Mouse (Mus musculus) left cerebral cortex, adult 9 months (tissue): ENCODE measurements at regions not wholly inside any gene's neighbourhood (a gene's known extent, or its start where the extent isn't known, plus 50 kb on each side); places are given as distances from the start of the nearest gene placed in this dataset.

Experiments
- DNase-seq, 2 experiments: peaks; one replicate each; pipeline ENCODE4 v3.0.0; 2022; ENCODE audit warnings: low spot score in 2 of 2

DNA sequence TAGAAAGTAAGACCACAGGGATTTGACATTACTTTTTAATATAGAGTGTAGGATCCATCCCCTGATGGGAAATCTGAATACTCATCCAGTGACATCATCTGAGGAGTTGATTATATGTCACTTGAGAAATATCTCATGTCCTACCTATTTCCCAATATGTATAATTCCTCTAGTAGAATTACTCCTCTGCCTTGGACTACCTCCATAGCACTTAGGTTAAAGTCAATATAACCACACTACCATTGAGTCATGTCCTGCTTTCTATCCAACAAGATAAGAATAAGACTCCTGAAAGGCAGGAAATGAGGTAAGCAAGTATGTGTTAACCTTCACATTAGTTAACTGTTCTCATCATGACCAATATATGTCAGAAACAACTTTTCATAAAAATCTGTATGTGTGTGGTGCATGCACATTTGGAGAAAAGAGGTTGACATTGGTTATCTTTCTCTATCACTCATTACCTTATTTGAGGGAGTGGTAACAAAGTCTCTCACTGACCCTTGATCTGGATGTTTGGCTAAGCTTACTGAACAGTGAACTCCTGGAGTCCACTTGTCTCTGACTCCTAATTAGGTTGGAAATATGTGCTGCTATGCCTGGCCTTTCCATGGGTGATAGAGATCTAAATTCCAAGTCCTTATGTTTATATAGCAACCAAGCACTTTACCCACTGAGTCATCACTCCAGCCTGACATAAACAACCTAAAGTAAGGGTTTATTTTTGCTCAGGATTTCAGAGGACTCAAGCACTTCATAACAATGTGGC, 292.0 kb upstream of the Pitrm1 start:
- no peak for DNase-seq

DNA sequence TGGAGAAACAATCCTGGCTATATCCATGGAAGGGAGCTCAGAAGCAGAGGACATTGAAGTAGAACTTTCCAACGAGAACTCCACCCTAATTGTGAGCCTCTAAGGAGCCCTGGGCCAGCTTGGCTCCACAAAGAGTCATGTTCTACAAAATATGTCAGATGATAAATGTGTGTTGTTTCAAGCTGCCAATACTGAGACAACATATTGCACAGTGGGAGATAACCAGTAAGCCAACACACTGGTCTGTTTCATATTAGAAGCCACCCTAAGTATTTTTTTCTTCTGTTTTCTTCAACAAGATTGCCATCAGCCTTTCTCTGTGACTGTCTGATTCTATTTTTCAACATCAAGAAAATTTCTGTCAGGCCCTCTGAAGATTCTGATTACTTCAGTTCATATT, 289.5 kb upstream of the Pitrm1 start:
- DNase-seq = no peak

DNA sequence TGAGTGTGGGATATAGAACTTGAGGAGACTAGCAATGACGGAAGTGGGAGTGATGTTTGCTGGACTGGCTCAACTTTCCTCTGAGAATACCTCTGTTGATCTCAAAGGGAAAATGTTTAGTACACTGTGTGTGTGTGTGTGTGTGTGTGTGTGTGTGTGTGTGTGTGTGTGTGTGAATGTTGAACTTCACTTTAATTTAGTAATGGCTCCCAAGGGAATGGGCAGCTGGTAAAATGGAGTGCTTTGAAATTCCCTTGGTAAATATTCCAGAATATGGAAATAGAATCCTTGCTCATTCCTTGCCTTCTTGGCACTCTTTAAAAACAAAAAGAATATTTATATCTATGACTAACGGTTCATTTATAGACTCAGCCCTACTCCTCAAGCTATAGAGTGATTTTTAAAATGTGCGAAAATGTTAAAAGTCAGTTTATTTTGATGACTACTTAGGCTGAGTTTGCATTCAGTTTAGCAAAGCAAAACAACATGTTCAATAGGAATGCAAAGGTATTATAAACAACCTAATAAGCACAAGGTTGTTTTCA, 287.6 kb upstream of the Pitrm1 start:
- DNase-seq = no peak

DNA sequence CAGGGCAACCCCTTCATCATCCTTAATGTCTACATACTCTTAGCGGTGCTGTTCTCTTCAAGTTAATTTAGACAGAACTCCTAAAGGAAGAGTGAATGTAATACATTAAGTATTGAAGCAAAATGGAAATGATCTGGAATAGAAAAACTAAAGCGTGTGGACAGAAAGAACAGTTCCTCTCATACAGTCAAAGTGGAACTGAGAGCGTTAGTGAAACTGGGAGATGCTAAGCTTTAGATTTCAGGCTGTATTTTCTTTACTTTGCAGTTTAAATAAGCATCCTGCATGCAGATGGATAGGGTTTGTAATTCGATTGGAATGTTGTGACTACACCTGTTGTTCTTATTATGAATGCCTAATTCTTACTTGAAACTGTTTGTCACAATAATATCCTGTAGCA, 286.5 kb upstream of the Pitrm1 start:
- no peak for DNase-seq

DNA sequence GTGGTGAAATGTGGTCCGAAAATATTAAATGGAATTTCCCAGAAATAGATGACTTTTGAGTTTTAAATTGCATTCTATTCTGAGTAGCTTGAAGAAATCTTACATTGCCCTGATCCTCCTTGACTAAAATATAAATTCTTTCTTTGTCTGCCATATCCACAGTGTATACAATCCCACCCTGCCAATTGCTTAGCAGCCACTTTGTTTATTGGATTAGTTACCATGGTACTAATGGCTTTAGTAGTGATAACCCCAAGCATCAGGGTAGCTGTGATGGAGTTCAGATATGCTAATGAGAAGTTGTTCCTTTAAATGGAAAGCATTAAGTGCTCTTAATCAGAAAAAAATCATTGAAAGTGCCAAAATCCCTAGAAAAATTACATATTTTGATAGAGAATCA, 277.4 kb upstream of the Pitrm1 start:
- DNase-seq = no peak

DNA sequence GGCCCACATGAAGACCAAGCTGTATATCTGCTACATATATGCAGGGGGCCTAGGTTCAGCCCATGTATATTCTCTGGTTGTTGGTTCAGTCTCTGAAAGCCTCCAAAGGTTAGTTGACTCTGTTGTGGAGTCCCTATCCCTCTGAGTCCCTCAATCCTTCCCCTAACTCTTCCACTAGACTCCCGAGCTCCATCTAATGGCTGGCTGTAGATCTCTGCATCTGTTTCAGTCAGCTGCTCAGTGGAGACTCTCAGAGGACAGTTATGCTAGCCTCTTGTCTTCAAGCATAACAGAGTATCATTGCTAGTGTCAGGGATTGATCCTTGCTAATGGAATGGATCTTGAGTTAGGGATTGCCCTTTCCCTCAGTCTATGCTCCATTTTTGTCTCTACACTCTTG, 275.0 kb upstream of the Pitrm1 start:
- no peak for DNase-seq

DNA sequence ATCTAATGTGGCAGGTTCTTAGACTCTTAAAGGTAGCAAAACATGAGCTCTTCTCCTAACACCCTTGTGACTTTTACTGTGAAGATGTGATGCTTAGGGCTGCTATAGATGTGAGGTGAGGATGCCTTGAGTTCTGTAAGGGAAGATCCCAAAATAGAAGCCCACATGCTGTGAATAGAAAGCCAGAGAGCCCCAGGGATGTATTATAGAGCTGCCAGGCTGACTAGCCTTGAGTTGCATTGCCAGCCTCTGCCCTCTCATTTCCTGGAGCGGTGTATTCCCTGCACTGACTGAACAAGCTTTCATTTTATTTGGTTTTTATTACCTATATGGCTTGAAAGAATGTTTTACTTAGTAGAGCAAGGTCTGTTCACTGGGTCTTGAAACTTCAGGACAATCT, 267.9 kb upstream of the Pitrm1 start:
- no peak for DNase-seq

DNA sequence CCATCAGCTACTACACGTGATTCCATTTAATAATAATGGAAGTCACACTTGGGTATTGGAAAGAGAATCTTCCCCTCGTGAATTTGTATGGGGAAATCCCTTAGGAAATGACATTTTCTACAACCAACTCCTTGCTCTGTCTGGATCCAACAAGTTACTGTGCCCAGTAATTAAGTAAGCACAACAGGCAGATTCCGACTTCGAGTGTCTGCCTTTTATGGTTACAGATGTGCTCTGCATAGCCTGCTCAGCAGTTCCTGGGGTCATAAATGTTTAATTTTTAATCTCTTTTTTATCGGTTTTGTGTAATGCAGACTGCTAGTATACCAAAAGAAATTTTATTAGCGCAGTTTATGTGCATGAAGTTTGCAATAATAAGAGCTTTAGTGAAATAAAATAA, 259.8 kb upstream of the Pitrm1 start:
- DNase-seq = no peak

DNA sequence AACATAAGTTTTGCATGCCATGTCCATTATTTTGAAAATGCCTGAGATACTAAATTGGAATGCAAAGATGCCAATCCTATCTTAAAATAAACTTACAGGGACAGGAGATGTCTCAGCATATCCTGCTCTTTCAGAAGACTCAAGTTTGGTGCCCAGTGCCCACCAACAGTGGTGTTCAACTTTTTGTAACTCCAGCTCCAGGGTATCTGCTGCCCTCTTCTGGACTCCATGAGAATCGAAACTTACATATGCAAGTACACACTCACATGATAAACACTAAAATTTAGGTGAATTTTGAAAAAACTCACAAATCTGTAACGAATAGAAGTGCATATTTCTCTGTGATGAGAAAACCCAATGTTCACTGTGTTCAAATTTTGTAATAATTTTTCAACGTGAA, 255.9 kb upstream of the Pitrm1 start:
- DNase-seq = no peak

DNA sequence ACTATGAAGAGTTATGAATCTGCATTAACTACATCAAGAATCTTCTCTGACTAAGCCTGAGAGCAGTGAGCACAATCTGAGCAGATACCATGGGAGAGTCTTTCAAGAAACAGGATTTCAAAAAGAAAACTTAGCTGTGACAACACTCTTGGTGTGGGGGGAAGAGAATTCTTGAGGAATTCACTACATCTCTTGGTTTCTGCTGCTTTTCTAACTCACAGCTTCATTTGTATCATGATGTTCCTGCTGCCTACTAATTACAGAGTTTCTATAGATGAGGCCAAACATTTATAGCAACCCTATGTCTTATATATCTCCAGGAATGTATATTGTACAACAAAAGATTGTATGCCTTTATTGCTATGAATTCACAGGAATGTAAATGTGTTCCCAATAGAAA, 242.2 kb upstream of the Pitrm1 start:
- no peak for DNase-seq

DNA sequence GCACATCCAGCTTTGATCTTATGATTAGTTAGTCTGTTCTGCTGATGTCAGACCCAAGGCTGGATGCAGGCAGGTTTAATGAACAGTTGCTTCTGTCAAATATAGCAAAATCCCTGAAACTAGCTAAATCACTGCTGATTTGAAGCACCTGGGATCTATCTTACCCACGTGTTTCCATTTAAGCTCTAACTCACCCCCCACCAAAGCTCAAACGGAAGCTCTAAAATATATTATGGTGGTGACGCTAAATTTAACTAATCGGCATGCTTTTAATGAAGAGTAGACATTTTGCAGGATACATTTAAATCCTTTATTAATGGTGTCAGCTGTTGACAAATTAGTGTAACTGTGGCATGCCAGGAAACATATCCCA, 241.3 kb upstream of the Pitrm1 start:
- DNase-seq = no peak

DNA sequence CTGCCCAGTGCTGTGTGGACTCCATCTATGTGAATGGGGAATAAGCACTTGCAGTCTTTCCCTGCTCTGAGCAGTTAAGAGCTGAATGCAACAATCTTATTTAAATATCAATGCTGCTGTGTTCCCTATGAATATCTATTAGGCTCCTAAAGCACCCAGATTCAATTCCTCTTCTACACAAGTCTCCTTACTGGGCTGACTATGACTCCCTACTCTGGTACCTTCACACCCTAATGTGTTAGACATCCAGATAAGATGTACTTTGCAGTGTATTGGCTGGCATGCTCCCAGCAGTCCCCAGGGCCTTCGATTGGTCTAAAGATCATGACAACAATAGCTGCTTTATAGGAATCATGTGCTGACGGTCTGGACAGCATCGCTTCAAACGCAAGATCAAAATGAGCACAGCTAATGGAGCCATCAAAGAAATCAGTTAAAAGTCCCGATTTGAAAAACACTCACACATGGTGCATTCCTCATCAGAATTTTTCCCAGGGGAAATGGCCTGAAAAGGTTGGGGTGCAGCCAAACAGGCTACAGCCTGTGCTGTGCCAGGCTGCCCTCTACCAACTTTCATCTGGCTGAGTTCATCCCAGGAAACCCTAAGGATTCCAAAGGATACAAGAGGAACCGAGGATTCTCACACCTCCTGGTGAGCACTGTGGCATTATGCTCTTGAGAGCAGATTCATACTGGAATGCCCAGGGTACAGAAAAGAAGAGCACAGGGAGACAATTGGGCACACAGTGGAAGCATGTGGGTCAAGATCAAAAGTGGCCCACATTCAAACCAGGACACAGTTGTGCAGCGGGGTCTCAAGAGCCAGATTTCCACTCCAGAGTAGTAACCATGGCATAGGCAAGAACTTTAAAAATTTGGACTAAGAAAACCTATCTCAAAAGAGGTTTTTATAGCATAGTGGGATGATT, 240.7 kb upstream of the Pitrm1 start:
- no peak for DNase-seq

DNA sequence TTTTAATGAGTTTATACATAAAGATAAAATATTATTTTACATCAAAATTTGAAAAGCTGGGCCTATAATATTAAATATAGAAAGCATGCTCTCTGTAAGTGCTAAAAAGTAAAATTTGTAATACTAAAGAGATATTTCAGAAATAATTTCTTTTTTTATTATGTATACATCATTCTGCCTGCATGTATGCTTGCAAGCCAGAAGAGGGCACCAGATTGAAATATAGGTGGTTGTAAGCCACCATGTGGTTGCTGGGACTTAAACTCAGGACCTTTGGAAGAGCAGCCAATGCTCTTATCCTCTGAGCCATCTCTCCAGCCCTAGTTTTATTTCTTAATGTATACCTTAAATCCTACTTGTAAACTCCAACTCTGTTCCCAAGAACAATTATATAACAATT, 231.7 kb upstream of the Pitrm1 start:
- no peak for DNase-seq

DNA sequence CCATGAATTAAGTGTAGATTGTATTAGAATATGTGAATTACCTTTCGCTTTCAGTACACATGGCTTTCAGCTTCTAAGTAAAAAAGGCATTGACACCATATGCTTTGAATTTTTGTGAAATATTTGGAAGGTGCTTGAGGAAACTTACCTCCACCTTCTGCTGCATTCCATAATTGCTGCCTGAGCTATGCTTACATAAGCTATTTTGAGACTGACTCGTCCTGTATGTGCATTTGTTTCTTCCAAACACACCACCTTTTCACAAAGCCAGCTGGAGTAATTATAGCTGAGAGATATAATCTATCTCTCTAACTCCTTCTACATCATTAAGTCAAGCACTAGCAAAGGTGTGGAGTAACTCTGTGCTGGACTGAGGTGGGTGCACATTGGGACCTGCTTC, 224.0 kb upstream of the Pitrm1 start:
- no peak for DNase-seq

DNA sequence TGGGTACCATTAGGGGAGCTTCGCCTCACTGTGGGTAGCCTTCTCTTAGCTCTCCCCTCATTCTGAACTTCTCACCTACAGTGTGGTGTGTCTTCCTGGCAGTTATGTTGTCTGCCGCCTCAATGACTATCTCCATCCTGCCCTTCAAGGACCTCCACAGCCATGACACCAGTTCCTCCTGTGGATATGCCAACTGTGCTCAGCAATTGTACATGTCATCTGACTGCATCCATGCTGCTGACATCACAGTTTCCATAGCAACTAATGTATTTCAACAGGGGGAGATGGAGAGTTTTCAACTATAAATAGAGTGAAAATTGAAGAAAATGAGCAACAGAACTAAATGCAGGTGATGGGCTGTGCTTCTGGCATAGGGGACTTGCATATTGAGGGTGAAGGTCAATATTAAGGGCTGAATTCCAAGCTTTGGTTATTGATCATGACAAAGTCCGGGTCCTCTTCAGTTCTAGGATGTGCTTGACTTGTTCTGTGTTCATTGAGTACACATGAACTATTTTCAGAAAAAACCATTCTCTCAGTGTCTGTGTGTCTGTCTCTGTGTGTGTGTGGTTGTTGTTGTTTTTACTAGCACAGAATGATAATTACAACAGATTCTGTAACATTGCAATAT, 217.5 kb upstream of the Pitrm1 start:
- DNase-seq = no peak

DNA sequence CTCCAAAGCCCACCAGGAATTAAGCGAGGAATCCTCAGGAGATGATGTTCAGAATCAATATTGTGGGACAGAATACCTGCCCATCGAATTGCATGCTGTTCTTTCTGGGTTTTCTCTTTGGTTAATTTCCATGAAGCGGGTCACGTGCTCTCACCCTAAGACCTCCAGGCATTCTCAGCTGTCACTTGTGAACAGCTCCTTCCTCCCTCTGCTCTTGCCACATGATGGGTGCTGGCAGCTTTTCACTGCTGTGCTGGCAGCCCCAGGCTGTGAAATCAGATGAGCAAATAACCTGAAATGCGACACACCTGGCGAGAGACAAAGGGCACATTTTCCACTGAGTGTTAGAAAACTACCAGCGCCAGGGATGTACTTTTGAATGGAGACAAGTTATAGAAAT, 207.8 kb upstream of the Pitrm1 start:
- no peak for DNase-seq

DNA sequence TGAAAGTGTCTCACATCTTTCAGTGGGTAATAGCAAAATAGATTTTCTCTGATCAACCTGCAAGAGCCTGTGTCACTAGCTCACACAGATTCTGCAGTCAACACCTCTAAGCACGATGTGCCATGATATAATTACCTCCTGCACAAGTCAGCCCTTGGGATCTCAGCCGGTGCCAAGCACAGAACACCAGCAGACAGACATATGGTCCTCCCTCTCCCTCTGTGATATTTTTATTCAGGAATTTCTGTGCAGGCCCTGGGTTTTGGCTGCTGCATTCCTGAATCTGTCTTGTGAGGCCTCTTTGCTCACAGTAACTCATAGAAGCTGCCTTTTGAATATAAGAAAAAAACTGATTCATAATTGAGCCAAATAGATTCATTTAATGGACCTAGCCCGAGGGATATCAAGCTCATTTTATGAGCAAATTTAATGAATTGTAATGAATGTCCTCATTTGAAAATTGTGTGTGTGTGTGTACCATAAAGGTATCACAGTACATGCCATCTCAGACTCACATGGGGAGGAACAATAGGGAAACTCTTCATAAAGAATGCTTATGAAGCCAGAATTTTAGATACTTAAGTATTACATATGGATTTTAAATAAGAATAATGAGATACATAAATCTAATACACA, 206.7 kb upstream of the Pitrm1 start:
- peak; percentile 70 to 84 for DNase-seq

DNA sequence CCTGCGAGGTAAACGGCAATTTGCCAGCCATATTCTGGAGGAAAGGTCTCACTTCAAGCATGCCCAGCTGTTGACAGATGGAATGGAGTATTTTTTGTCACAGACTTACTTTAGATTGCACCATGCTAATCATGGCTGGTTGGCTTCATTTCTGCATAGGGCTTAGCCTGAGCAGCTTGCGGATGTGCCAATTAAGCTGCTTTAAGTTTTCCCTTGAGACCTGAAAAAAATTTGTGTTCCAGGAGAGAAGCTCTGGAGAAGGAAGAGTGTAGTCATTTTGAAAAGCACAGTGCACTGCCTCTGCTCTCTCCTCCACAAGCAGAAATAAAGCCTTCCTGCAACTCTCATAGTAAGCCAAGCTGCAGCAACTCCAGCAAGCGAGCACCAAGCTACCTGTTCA, 182.8 kb upstream of the Pitrm1 start:
- peak; percentile 20 to 34 for DNase-seq

DNA sequence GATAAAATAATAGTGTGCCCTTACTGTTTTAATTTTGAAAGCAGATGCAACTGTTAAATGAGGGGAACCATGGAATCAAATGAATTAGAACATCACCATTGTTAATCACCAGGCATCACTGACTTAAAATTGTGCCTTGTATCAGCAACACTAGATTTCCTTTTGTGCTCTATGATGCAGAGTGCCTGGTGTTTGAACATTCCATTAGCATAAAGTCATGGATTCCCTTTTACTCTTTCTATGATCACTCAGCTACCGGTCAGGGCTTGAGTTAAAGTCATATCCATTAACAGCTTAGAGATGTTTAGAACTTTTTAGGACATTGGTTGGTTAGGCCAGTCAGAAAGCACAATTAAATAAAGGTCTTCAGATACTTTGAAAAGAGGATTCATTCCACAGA, 180.3 kb upstream of the Pitrm1 start:
- no peak for DNase-seq

DNA sequence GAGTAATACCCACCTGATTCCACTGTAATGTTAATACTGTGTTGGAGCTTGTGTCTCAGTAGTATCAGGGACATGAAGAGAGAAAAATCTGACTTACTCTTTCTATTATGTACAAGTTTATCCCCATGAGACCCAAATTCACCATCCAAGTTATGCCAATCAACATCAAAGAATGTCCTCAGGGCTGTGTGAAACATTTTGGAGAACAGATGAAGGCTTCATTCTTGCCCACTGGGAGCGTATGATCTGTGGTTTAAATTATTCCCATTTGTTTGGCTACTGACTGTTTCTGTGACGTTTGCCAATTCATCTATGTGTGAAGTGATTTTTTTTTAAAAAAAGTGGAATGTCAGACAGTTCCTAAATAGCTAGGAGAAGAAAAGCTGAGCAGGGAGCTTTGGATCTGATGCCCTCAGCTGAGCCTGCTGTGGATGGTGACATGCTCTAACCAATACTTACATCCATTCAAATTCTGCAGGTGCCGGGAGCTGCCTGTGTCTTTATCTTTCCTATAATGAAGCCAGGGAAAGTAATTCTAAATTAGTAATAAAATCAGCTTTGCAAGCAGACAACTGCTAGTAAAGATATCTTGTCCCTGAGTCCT, 173.3 kb upstream of the Pitrm1 start:
- no peak for DNase-seq

DNA sequence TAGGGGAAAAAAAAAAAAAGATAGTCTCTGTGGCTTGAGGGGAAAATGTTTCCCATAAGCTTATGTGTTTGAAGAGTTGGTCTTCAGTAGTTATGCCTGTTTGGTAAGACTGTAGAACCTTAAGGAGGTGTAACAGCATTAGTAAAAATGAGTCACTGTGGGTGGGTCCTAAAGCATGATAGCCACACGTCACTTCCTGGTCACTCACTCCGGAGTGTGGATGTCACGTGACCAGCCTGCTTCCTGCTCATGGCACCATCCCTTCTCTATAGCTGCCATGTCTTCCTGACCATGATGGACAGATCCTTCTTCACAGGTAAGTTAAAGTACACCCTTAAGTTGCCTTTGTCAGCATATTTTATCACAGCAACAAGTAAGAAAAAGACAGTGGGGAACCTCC, 170.0 kb upstream of the Pitrm1 start:
- DNase-seq = no peak
